21 mouse cellular contexts compared by ENCODE assay signal in the genomic region with DNA sequence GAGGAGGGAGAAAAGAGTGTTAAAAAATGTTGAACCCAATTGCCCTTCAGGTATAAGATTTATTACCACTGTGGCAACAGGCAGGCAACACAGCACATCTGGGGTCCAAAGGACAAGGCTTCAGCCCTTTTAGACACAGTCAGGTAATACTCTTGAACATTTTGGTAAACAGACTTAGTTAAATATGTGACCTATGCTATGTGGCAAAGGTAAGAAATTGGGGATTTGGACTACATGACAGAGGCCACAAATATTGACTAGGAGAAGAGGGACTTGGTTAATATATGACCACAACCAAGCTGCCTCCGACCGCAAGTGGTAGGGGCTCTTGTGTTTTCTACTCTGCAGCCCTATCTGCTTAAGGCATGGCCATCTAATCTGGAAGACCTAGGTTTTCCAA. TPM values are rescaled to one million over a fixed set of nuclear protein-coding genes. Genes with fewer than 3 reads are reported as not detected.
DNase-seq lines count a peak whose midpoint lies in the region; ATAC-seq and TF ChIP-seq lines count a peak whose summit lies in the region.
"Had no signal": no experiment of that assay in that cellular context is flagged by ENCODE, and none has a peak within 500 bp of the region (broad histone marks: within the 10 kb centered on the region; RNA-seq: fewer than 3 reads in every experiment).

No protein-coding gene starts in this region.

- TF ChIP-seq POLR2A in kidney, adult 2 months (IDR thresholded peaks at IDR 0.05; ENCODE audit: low read depth, low read length): no peak

- peaks cover 4% of the 10 kb centered on the region; the same call in 1 of the 2 replicates for H3K4me1 ChIP-seq in kidney, adult 2 months (ENCODE audit: control insufficient read depth, insufficient read depth, low read length)
- H3K4me1 ChIP-seq in liver, embryonic 12.5 days: no peaks in the 10 kb centered on the region
- no peaks in the 10 kb centered on the region for H3K4me1 ChIP-seq in liver, embryonic 16.5 days (ENCODE audit: control insufficient read depth, low read depth, low read length)
- H3K4me1 ChIP-seq in intestine, postnatal 0 days (replicated peaks; ENCODE audit: control insufficient read depth, insufficient read depth, low read length): no peaks in the 10 kb centered on the region
- H3K4me1 ChIP-seq: embryonic facial prominence, embryonic 13.5 days; forebrain, embryonic 13.5 days; heart, embryonic 15.5 days; hindbrain, embryonic 13.5 days had no signal

- no peak overlapping the region for H3K27ac ChIP-seq in kidney, adult 2 months (ENCODE audit: insufficient read depth, low read depth, low read length)
- no peak overlapping the region for H3K27ac ChIP-seq in liver, embryonic 12.5 days
- peak overlapping the region; percentile 66 for H3K27ac ChIP-seq in liver, embryonic 16.5 days (ENCODE audit: low read length)
- H3K27ac ChIP-seq in intestine, postnatal 0 days (ENCODE audit: low read depth, low read length): no peak overlapping the region
- H3K27ac ChIP-seq: embryonic facial prominence, embryonic 13.5 days; forebrain, embryonic 13.5 days; gastrocnemius, adult 2 months; heart, embryonic 15.5 days; hindbrain, embryonic 13.5 days had no signal

- no peak overlapping the region for H3K4me3 ChIP-seq in kidney, adult 2 months (ENCODE audit: insufficient read depth, low read depth, low read length)
- no peak overlapping the region for H3K4me3 ChIP-seq in liver, embryonic 12.5 days
- H3K4me3 ChIP-seq in liver, embryonic 16.5 days (ENCODE audit: low read depth, low read length): no peak overlapping the region
- H3K4me3 ChIP-seq in intestine, postnatal 0 days (ENCODE audit: low read depth, low read length): no peak overlapping the region
- H3K4me3 ChIP-seq: embryonic facial prominence, embryonic 13.5 days; forebrain, embryonic 13.5 days; gastrocnemius, adult 2 months; heart, embryonic 15.5 days; hindbrain, embryonic 13.5 days had no signal

- H3K4me2 ChIP-seq in liver, embryonic 12.5 days: no peak overlapping the region
- no peak overlapping the region for H3K4me2 ChIP-seq in liver, embryonic 16.5 days (ENCODE audit: low read depth, low read length)
- H3K4me2 ChIP-seq in intestine, postnatal 0 days (replicated peaks; ENCODE audit: low read depth): no peak overlapping the region
- H3K4me2 ChIP-seq: embryonic facial prominence, embryonic 13.5 days; forebrain, embryonic 13.5 days; heart, embryonic 11.5 days; heart, embryonic 15.5 days; hindbrain, embryonic 13.5 days had no signal

- 56% methylated on average over 2 of the region's 2 CpGs for WGBS in kidney, adult 2 months
- 73% methylated on average over 2 of the region's 2 CpGs for WGBS in liver, embryonic 12.5 days (ENCODE audit: insufficient replicate concordance)
- 64% methylated on average over 2 of the region's 2 CpGs for WGBS in liver, embryonic 16.5 days (ENCODE audit: insufficient replicate concordance)
- WGBS in intestine, postnatal 0 days: 46% methylated on average over 2 of the region's 2 CpGs

- H3K9ac ChIP-seq in liver, embryonic 12.5 days: no peak overlapping the region
- no peak overlapping the region for H3K9ac ChIP-seq in liver, embryonic 16.5 days (ENCODE audit: low read depth, low read length)
- no peak overlapping the region for H3K9ac ChIP-seq in intestine, postnatal 0 days (ENCODE audit: low read depth, low read length)
- H3K9ac ChIP-seq: embryonic facial prominence, embryonic 13.5 days; forebrain, embryonic 13.5 days; heart, embryonic 15.5 days; hindbrain, embryonic 13.5 days had no signal

- no peaks in the 10 kb centered on the region for H3K36me3 ChIP-seq in kidney, adult 2 months (ENCODE audit: control insufficient read depth, insufficient read depth, low read length)
- H3K36me3 ChIP-seq in liver, embryonic 12.5 days: no peaks in the 10 kb centered on the region
- no peaks in the 10 kb centered on the region for H3K36me3 ChIP-seq in liver, embryonic 16.5 days (ENCODE audit: control insufficient read depth, insufficient read depth)
- no peaks in the 10 kb centered on the region for H3K36me3 ChIP-seq in intestine, postnatal 0 days (ENCODE audit: control insufficient read depth, insufficient read depth)
- H3K36me3 ChIP-seq: embryonic facial prominence, embryonic 13.5 days; heart, embryonic 15.5 days; hindbrain, embryonic 13.5 days had no signal

- DNase-seq in kidney, adult 2 months: peak; percentile 61
- DNase-seq in kidney, postnatal 4 days: no peak
- no peak for DNase-seq in liver
- no peak for DNase-seq in right cerebral cortex, adult 18-20 months
- DNase-seq: adrenal gland, adult 2 months; adrenal gland, postnatal 25 days; cerebellum, adult 18-20 months; cerebellum, adult 9-11 months; cerebellum, postnatal 36 days; gastrocnemius, adult 2 months; gastrocnemius, postnatal 36 days; heart, adult 11 months; heart, postnatal 14 days had no signal

- no peaks in the 10 kb centered on the region for H3K27me3 ChIP-seq in kidney, adult 2 months (replicated peaks; ENCODE audit: control insufficient read depth, insufficient read depth, low read length)
- no peaks in the 10 kb centered on the region for H3K27me3 ChIP-seq in liver, embryonic 12.5 days (replicated peaks)
- no peaks in the 10 kb centered on the region for H3K27me3 ChIP-seq in liver, embryonic 16.5 days (ENCODE audit: control insufficient read depth, insufficient read depth, low read depth, low read length)
- no peaks in the 10 kb centered on the region for H3K27me3 ChIP-seq in intestine, postnatal 0 days (replicated peaks; ENCODE audit: control insufficient read depth, insufficient read depth, low read length)
- H3K27me3 ChIP-seq: embryonic facial prominence, embryonic 13.5 days; forebrain, embryonic 13.5 days; heart, embryonic 15.5 days; hindbrain, embryonic 13.5 days had no signal

- peak; percentile 37; the same call in 1 of the 2 replicates for ATAC-seq in liver, embryonic 12.5 days
- ATAC-seq in liver, embryonic 16.5 days (ENCODE audit: low read depth): peak; percentile 85
- ATAC-seq in intestine, postnatal 0 days: no peak
- ATAC-seq: forebrain, embryonic 13.5 days had no signal

- H3K9me3 ChIP-seq in liver, embryonic 12.5 days (replicated peaks): no peaks in the 10 kb centered on the region
- no peaks in the 10 kb centered on the region for H3K9me3 ChIP-seq in liver, embryonic 16.5 days (replicated peaks; ENCODE audit: control insufficient read depth, low read length)
- H3K9me3 ChIP-seq in intestine, postnatal 0 days (ENCODE audit: control insufficient read depth): no peaks in the 10 kb centered on the region
- H3K9me3 ChIP-seq: forebrain, embryonic 13.5 days; heart, embryonic 15.5 days; hindbrain, embryonic 13.5 days had no signal

- no peak for TF ChIP-seq CTCF in kidney, adult 2 months (conservative IDR thresholded peaks at IDR 0.05; ENCODE audit: insufficient read depth, insufficient read length, low read depth, low read length)
- TF ChIP-seq CTCF in intestine, postnatal 0 days (IDR thresholded peaks at IDR 0.05; ENCODE audit: low read depth): no peak

RNA-seq across cellular contexts. Expression of a gene that starts 5.3 kb away (rescaled TPM):
- polyA plus RNA-seq in kidney, adult 2 months (2012; rRNA removed): not detected in 2 replicates
- not detected in 2 replicates for polyA plus RNA-seq in liver, embryonic 12.5 days (2016; fragmentation: Nextera tagmentation; extraction: Ambion mirVana)
- polyA plus RNA-seq in liver, embryonic 16.5 days (2015; fragmentation: Nextera tagmentation; extraction: Ambion mirVana): not detected in 2 replicates
- not detected in 2 replicates for polyA plus RNA-seq in intestine, postnatal 0 days (2015; fragmentation: Nextera tagmentation; extraction: Ambion mirVana)
- polyA plus RNA-seq: adrenal gland, adult 2 months; forebrain, embryonic 13.5 days; heart, embryonic 11.5 days; heart, embryonic 15.5 days; hindbrain, embryonic 13.5 days had no signal
